Mouse (Mus musculus) spleen, postnatal 10 days (tissue): ENCODE data around the gene Robo1.
"Not testable (repeated sequence)": the region's sequence is repeated elsewhere in the genome, so short reads cannot be mapped to it uniquely, and the experiment has no call there.

Experiments used
- DNase-seq, 2 experiments: peaks; one replicate each; pipeline ENCODE4 v3.0.0; 2021 to 2022; ENCODE audit warnings: low spot score in 2 of 2

Robo1 gene

GRCm38 (mm10) chr16:72444428-72445135 is 136.5 kb downstream of the Robo1 start:
- DNase-seq, result no peak

GRCm38 (mm10) chr16:72458155-72458554 is 150.0 kb downstream of the Robo1 start:
- DNase-seq, result no peak

GRCm38 (mm10) chr16:72458576-72458975 is 150.5 kb downstream of the Robo1 start:
- DNase-seq, result no peak

DNA sequence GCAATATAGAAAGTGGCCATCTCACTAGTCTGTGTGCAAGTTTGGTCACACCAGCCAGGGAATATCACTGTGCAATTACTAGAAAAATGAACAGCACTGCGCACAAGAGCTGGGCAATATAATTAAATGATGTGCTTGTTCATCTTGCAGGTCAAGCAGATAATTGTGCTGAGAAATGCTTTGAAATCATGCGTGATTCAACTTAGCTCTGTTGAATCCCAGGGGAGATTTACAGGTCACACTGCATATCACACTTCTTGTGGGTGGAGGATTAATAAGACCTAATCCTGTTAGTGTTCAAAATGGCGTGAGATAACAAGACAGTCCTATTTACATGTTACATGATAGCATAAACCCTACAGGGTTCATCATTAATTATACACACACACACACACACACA is 157.6 kb downstream of the Robo1 start:
- no peak for DNase-seq

DNA sequence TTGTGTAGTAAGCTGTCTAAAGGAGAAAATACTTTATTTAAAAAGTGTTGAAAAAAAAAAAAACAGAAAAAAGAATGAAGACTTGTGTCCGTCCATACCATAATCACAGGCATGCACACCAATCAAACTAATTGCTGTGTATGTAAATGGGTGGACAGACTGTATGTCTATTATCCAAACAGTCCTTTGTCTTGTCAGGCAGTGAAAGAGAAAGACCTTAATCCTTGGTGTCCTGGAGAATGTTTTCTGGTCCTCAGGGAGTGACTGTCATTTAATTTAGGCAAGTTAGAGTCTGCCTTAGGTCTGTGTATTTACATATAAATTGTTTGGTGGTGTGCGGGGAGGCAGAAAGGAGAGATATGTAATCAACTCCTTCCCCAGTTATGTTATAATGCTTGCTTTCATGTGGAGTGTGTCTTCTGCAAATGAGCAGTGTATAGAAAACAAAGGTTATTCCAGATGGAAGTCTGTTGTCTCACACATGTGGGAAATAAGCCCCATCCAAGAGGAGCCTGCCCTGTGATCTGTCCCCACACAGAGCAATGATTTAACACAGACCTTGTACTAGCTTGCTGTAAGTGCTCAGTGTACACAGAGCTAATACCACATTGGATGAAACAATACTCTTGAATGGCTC is 162.0 kb downstream of the Robo1 start:
- DNase-seq, result no peak

- no peak for DNase-seq
These were observed 202.7 kb downstream of the Robo1 start for GRCm38 (mm10) chr16:72510716-72511199.

- no peak for DNase-seq
These were observed 223.2 kb downstream of the Robo1 start for GRCm38 (mm10) chr16:72531337-72531736.

DNA sequence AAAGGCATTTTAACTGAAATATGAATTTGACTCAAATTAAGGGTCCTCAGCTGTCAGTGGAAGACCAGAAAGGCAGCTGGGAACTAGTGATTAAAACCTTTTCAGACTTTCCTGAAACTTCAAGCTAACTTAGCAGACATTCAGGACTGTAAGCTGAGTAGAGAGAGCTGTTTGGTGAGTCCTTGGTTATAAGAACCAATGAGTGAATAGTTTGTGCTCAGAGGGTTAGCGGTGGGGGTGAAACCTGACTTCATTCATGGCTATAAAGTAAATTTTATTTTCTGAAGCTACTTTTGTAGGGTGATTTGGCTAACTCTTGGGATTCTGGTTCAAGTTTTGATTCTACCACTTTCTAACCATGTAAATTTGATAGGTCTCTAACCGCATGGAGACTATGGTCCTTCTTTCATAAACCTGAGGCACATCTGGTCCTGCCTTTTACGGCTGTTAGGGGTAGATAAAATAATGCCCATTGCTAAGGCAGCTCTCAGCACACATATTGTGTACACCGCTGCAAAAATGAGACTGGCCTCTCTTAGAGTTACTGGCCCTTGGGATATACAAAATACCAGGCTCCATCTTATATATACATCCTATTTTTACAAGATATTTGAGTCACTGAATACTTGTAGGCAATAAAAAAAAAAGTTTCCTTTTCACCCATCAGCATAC is 225.9 kb downstream of the Robo1 start:
- no peak for DNase-seq

- DNase-seq, result no peak
These were observed 230.1 kb downstream of the Robo1 start for GRCm38 (mm10) chr16:72538171-72538570.

- no peak for DNase-seq
These were observed 235.8 kb downstream of the Robo1 start for GRCm38 (mm10) chr16:72543928-72544327.

- no peak for DNase-seq
These were observed 236.8 kb downstream of the Robo1 start for GRCm38 (mm10) chr16:72544950-72545349.

DNA sequence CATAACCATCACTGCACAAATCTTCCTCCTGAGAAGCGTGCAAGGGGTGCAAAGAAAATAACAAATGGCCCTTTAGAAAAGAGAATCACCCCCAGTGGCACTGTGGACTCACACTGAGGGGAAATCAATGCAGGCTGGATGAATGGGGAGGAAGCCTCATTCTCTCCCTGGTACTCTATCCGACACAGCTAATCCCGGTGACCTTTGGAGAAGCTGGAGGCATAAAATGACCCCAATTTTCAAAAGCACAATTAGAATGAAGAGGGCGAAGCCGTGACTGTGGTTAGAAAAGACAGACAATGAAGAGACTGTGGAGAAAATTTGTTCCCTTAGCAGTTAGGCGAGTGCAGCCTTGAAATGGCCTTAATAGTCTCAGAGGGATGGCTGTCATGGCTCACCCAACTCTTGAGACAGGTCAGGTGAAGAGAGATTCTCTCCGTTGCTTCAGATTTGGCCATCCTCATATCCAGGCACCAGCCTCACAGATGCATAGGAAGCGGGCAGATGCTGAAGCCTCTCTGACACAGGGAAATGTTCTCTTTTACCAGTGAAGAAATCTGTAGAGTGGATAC is 243.7 kb downstream of the Robo1 start:
- no peak for DNase-seq

DNA sequence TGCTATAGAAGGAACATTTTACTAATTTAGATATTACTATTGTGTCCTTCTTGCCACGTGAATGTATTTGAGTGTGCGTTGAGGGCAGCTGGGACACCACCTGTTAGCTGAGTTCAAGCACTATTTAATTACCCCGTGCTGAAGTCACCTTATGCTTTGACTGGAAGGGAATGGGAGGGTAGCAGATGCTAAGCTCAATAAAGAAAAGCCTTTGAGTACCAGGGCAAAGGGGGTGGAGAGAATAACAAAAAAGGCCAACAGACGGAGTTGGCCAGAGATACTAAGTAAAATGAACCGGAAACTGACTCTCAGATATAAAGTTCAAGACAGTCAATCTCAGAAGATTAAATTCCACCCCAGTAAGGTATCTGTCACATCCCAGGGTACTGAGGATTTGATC is 245.6 kb downstream of the Robo1 start:
- no peak for DNase-seq

- DNase-seq, result not testable (repeated sequence)
These were observed 254.0 kb downstream of the Robo1 start for GRCm38 (mm10) chr16:72562149-72562548.

GRCm38 (mm10) chr16:72563196-72563963 is 255.3 kb downstream of the Robo1 start:
- no peak for DNase-seq

- DNase-seq, result no peak
These were observed 267.1 kb downstream of the Robo1 start for GRCm38 (mm10) chr16:72575171-72575570.

GRCm38 (mm10) chr16:72576956-72577355 is 268.9 kb downstream of the Robo1 start:
- no peak for DNase-seq

DNA sequence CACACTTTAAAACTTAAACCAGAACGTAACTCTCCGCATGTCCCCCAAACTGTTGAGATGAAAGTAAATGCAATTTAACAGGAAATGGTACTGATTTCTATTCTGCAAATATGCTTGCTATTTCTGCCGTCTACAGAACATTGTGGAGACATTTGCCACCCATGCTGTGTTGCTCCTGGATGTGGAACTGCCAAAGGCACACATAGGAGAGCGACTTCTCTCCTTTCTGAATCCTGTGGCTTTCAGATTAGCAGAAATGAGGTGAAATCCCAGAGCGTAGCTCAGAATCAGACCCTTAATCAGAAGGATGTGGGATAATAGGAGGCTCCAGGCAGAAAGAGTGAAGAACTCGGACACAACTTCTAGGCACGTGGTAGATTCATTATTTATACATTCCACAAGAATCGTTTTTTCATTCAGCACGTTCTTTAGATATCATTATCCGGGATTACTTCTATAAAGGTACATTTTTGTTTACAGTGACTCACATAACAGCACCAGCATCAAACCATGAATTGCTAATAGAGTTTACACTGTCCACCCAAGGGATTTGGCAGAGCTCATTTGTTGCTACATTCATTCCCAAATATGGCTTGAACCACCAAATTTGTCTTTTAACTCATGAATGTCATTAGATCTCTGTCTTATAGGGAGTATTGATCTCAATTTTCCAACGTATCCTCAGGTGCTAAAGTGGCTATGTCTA is 276.5 kb downstream of the Robo1 start:
- no peak for DNase-seq

GRCm38 (mm10) chr16:72585160-72585813 is 277.2 kb downstream of the Robo1 start:
- DNase-seq, result no peak

DNA sequence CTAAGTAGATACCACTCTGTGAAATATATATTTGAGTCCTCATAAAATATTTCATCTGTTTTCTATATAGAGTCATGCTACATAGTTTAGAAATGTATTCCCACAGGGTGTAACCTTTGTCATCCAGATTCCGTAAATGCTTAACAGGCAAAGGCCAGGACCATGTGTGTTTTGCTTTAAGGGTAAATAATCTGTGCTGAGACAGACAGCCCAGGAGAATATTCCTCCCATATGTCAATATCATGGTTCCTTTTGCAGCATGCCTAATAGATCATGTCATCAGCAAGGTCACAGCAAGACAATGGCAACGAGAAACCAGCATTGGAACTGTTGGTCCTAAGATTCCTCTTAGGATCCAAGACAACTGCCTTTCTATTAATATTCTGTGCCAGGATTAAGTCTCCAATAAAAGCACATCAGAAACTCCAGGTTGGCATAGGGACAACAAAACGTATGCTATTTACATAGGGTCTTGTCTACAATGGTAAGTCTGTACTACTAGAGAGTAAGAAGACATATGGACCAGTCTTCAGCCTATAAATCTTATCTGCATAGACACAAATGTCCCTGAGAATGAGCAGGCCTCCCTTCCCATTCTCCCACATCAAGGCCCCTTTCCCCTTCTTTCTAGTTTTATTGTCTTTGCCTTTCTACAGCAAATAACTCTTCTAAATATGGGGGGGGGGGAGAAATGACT is 279.4 kb downstream of the Robo1 start:
- no peak for DNase-seq
